Mouse (Mus musculus): ENCODE measurements at regions not wholly inside any gene's neighbourhood (a gene's known extent, or its start where the extent isn't known, plus 50 kb on each side); places are given as distances from the start of the nearest gene placed in this dataset.

DNA sequence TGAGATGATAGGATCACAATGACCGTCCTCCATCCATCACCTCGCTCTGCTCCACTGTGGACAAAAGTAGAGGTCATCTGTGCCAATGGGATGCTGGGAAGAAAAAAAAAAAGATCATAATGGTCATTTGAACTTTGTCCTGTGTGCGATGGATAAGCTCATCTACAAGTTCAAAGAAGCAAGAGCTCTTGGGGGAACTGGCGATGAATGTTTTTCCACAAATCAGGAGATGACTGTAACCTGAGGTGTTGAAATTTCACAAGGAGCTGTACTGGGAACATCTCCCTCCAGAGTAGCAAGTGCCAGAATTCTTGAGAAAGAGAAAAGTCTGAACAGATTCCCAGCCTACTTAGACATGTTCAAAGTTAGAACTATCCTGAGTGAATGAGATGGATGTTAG lies 287.0 kb downstream of the Tns3 start:
- DNase-seq (ENCODE audit: low read depth, low spot score) = no peak

DNA sequence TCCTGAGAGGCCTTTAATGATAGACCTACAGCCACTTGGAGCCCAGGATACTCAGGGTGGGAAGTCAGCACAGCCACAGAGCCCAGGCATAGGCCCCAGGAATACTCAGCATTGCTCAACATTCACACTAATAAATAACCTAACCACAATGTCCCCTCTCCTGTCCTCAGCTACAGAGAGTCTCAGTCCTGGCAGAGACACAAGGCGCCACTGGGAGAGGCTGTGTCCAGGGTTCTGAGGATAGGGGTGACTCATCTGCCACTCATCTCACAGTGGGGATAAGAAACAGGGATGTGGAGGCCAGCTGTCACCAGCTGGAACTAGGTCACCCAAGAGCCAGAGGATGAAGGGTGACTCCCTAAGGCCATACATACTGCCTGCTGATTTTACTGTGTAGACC lies 298.8 kb downstream of the Tns3 start:
- no peak for DNase-seq (ENCODE audit: low read depth, low spot score)

DNA sequence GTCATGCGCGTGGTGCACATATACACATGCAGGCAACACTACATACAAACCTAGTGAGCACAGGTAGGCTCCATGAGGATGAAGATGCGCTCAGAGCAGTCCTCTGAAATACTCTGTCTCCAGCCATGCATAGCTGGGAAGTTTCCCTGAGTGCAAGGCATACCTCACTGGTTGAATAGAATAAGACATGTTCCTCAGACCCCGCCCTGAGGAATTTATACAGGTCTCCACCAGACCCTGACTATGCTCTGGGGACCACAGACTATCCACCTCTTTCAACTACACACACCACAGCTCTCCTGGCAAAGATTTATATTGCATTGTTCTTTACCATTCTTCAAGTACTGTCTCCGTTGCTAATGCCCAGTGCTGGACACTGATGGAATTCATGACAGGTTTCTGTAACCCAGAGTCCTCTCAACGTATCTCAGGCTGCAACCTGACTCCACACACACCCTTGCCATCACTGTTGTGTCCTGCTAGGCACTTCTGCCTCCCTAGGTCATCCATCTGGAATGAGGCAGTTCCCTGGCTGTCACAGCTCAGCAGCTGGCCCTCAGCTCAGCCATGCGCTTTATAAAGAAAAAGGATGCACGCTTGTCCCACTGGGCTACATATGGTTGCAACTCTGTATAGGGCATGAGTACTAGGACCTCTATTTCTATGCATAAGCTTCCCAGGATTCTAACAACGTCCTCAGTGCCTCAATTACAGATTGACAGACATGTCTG lies 299.5 kb downstream of the Tns3 start:
- no peak for DNase-seq (ENCODE audit: low read depth, low spot score)

DNA sequence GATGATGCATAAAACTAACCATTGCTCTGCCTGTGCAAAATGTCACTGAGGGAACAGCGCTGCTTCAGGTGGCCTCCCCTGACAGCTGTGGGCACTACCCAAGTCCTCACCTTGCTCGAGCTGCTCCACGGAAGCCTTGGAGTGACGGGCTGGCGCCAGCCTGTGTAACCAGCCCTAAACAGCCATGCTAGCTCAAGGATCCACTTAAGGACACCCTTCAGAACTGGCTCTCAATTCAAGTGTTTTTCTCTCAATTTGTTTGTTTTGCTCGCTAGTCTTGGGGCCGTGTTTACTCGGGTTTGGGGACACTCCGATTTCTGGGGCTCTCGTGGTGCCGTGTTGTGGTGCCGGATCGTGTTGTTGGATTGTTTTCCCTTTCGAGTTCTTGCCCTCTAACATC lies 319.4 kb downstream of the Tns3 start:
- DNase-seq (ENCODE audit: low read depth, low spot score) = no peak

DNA sequence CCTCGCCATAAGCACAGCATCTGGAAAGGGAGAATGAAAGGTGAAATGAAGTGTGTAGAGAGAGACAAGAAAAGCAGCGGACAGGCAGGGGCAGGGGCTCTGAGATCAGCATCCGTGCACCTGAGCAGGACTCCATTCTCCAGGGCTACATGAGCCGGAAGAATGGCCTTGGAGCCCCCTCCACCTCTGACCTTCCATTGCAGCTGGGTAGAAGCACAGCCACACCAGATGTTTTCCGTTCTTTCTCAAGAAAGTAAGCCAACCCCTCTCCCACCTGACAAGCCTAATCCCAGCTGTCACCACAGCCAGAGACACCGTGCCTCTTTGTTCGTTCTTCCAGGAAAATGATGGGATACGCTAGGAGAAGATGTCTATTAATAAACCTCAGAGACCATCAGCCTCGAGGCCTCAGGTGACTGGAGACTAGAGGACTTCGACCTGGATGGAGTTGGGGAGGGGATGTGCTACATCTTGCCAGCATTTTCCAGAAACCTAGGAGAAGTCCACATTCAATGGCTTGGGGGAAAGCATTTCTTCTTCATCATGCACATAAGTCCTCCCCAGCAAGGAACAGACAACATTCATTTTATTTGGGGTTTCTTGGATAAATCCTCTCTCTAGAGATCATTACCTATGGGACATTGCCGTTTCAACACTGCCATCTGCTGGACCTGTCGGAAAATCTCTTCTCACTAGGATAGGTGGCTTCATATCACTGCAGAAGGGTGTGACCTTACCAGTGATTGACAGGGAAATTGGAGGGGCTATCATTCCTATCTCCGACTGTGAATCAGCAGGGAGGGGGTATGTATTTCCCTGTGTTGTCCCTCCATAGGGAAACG lies 361.8 kb downstream of the Tns3 start:
- peak; percentile 23 for DNase-seq (ENCODE audit: low read depth, low spot score)

DNA sequence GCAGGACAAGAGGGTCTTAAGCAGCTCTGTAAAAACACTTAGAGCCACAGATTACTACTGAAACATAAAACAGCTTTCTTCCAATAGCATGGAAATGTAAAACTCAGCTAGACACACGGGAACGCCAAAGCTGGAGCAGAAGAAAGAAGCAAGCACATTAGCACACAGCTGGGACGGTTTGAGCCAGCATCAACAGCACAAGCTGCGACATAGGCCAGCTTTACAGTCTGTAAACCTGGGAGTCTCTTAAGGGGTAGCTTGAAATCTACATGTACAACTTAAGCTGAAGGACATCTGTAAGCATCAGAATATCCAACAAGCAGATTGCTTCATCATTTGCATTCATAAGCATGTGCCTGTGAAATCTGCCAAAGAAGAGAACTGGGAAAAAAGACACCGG lies 366.9 kb downstream of the Tns3 start:
- no peak for DNase-seq (ENCODE audit: low read depth, low spot score)

DNA sequence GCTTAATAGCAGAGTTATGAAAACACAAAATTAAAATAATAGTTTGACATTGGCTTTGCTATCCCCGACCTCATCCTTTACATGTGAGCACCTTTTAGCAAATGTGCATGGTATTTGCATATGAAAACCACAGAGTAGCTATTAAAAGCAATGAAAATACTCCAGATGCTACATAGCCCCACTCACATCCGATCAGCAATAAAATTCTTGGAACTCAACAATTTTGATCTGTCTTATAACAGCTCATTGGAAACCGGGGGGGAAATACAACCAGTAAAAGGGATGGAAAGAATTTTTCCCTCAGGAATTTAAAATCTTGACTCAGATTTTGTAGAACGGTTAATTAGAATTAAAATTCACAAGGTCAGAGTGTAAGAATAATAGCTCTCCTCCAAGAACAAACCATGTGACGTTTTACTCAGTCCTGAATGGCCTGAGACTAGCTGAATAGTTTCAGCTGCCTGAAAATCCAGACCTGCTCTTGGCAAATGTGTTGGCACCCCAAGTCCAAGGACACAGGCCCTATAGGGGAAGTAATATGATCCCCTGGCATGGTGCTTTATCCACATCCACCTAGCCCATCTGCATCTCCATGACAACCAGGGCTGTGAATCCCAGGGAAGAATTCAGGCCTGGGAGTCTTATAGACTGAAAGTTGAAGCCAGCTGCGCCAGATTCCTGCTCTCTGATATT lies 370.9 kb downstream of the Tns3 start:
- DNase-seq (ENCODE audit: low read depth, low spot score) = no peak

DNA sequence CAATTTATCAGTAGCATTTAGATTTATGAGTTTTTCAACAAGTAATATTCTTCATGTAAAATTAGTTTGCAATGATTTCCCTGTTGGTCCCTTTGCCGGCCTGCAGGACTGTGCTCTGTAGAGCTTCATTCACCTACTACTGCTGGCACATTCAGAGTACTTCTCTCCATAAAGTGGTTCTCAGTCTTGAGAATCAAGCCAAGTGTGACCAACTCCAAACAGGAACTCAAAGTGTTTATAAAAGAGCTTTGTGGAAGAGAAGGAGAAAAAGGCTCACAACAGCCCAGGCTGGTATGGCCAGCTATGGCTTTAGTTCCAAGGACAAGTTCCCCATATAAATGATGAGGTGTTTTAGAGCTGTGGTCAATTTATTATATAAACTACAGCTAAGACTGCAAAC lies 379.1 kb downstream of the Tns3 start:
- DNase-seq (ENCODE audit: low read depth, low spot score) = no peak

DNA sequence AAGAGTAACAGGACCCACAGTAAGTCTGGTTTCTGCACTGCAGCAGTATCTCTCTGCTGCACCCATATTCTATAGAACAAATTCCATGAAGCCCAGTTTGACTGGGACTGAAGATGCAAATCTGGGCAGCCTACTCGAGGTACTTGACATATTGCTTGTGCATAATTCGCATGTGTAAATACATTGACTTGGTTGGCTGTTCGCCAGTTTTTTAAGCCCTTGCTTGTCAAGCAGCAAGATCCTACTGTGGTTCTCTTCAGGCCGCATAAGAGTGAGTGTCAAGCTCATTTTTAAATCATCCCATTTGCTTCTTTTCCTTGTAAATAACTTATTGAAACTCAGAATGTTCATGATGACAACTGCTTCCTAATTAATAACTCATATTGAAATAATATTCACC lies 389.1 kb downstream of the Tns3 start:
- no peak for DNase-seq (ENCODE audit: low read depth, low spot score)

DNA sequence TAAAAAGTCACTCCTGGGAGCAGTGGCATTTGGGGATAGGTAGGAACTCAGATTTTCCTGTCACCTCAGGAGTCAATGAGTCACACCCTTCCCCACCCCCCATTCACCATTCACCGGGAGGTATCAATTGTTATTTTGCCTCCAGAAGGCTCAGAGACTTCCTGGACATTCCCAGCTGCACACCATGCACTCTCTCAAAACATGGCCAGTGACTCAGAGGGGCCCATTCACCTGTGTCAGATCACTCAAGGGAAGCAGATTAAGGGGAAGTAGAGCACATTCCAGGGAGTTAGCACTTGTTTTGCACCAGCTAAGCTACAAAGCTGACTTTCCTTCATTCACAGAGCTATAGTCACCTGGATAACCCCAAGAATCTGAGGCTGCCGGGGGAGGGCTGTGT lies 395.2 kb downstream of the Tns3 start:
- DNase-seq (ENCODE audit: low read depth, low spot score) = no peak

DNA sequence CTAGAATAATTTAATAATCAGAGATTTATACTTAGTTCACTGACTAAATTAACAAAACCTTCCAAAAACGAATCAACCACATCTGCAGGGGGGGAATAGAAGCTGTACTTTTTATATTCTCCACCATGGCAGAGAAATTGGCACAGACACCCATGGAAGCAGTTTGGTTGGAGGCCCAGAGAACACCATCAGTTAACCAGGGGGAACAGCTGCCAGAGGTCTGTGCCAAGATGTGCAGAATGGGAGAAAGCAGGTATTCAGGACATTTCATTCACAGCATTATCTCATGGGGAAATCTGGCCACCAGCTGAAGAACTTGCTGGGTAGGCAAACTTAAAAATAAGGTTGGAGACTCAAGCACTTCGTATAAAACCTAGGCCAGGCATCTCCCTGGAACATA lies 410.3 kb downstream of the Tns3 start:
- DNase-seq (ENCODE audit: low read depth, low spot score) = no peak

DNA sequence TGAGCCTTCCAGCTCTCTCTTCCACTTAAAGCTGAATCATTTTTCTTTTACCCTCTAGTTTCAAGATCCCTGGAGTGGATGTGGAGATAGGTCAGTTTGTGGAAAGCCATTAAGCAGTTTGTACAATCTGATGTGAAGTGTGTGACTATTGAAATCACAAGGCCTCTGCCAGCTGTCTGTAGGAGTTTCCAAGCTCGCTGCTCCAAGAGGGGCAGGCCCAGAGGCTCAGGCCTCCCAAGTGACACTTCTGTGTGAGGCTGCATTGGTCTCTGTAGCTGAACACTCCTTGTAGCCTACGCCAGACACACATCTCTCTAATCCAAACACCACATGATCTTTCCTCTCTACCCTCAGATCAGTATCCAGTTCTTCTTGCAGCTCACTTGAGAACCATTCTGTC lies 413.0 kb downstream of the Tns3 start:
- no peak for DNase-seq (ENCODE audit: low read depth, low spot score)

DNA sequence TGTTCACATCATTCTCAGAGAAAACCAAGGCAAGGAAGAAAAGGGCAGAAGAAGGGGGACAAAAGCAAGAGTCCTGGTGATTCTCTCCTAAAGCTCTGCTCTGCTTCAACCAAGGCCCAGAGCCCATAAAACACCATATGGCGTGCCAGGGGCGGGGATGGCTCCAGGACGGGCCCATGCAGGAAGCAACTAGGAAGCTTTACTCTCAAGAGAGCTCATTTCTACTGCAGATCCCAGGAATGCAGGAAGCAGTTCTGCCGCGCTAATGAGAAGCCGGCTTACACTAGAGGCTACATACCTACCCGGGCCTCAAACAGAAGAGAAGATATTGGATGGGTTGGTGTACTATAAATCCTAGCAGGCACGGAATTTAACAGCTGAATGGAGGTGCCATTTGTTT lies 414.9 kb downstream of the Tns3 start:
- DNase-seq (ENCODE audit: low read depth, low spot score) = no peak

DNA sequence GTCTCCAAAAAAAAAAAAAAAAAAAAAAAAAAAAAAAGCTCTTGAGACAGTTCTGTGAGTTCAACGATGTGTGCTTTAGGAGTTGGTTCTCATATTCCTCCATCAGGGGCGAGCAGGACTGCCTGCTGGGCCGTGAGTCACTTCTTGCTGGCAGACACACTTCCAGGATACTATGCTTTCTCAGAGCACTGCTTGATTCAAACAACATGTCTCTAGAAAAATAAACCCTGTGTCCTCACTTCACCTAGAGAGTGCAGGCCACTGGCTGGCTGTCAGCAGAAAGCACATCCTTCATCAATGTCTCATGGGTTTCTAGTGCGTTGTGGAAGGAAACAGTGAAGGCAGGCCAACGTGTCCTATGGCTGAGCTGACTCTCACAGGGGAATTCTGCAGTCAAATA lies 416.8 kb downstream of the Tns3 start:
- DNase-seq (ENCODE audit: low read depth, low spot score) = no peak

DNA sequence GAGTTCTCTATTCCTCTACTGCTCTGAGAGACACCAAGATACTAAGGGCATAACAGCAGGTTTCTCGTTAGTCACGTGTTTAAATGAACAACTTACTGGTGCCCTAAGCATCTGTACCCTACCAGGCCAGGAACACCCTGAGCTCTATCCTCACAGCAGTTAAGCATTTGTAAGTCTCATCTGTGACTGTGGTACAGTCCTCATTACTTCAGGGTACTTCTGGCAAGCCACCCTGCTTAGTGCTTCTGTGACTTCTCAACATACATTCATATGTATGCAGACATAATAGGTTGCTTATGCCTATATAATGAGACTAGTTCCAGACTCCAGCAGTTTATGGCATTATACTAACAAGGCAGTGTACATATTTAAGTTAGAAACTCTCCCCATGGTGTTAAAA lies 417.3 kb downstream of the Tns3 start:
- DNase-seq (ENCODE audit: low read depth, low spot score) = no peak

DNA sequence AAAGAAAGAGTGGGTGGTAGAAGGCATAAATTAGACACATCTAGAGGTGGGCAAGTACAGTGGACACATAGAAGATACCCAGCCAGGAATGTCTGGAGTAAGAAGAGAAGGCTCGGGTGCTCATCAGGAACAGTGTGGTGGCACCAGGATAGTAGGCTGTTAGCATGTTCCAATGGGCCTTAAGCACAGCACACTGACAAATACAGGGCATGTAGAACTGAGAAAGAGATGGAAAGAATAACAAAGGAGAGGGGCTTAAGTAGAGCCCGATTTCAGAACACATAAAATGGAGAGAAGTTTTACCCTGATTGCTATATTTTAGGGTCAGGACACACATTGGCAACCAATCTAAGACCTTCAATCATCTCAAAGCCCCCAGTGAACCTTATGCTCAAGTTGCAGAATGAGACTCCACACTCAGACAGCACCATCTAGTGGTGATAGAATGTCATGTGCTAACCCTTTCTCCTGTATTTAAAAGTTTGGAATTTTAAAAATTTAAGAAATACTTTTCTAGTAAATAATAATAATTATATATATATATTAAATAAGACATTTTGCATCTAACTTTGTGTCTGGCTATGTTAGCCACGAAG lies 418.8 kb downstream of the Tns3 start:
- no peak for DNase-seq (ENCODE audit: low read depth, low spot score)

DNA sequence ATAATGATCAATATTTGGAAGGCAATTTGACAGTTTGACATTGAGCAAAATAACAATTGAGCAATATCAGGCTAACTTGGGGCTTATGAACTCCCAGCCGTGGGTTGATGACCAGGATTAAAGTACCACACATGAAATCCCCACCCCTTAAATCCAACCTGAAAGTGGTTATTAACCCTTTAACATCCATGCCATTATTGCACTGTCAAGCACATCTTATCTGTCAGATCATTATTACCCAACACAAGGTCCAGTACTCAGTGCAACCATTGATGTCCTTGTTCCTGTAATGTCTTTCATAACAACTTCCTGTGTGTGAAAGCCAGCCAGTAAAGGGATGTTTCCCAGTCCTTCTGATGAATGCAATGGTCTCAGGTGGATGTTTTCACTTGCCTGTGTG lies 425.8 kb downstream of the Tns3 start:
- no peak for DNase-seq (ENCODE audit: low read depth, low spot score)

DNA sequence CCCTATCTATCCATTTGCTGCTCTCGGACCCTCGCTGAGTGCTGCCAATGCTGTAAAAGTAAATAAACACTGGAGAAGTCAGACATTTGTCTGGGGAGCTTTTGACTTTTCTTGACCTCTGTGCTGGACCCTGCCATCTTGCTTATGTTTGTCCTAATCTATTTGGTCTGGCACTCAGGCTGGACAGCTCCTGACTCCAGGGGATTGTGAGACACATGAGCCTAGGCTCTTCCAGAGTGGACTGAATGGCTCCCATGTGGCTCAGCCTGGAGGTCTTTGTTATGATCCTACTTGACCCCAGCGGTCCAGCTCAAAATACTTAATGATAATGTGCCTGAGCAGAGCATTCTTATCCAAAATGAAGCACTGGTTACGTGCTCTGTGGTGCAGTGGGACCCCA lies 426.8 kb downstream of the Tns3 start:
- no peak for DNase-seq (ENCODE audit: low read depth, low spot score)

DNA sequence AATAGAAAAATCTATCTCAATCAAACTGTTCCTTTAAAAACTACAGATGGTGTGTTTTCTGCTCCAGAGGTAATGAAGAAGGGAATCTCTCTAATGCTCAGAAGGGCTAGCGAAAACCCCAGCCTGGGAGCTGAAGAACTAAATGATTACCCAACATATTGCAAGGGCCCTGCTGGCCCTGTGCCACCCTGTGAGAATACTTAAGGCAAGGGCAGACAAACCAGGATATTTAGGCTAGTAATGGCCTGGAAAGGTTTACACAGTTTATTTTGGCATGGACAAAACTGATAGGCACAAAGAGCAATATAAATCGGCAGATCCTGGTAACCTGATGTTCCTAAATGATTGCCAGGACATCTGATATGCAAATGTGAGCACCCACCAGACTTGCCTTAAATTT lies 428.3 kb downstream of the Tns3 start:
- no peak for DNase-seq (ENCODE audit: low read depth, low spot score)

DNA sequence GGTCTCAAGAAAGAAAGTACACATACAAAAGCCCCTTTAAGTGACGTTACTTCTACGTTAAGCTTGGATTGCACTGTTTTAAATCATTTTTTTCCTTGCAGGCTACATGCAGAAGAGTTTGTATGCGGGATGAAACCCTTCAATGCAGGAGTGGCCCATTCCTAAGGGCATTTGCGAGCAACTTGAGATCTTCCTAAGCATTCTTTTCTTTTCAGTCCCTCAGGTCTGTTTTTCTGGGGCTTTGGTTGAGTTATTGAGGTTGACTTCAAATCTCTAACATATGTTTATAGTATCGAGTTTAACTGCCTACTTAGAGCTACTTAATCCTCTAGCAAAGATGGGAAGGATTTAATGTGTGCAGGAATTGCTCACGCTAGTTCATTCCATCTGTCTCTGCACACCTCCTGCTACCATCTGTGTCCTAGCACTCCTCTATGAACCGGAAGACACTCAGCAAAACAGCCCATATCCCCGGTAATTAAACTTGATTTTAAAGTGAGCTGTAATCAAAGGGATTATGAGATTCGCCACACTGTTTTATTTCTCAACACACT lies 431.6 kb downstream of the Tns3 start:
- DNase-seq (ENCODE audit: low read depth, low spot score) = no peak

DNA sequence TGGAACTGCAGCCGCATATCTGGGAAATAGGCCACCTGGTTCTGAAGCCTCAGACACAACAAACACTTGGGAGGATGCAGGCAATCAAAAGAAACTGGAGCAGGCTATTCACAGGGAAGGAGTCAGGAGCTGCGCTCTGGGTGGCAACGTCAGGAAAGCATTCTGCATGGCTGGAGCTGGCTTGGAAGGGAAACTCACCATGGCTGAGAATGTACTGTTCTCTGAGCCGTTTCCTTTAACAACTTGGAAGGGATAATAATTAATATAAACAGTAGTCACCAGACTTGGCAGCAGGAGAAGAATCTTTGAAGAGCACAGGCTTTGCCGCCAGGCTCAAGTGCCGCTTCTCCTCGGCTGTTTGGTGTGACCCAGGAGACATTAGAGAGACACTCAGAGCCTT lies 434.5 kb downstream of the Tns3 start:
- DNase-seq (ENCODE audit: low read depth, low spot score) = no peak

Measured in retina, adult 2 months (tissue).